23 mouse cellular contexts compared by ENCODE assay signal in genomic region chr14:98035261-98035660, GRCm38 (mm10).
DNase-seq lines count a peak whose midpoint lies in the region; ATAC-seq lines count a peak whose summit lies in the region.
"Had no signal": no experiment of that assay in that cellular context is flagged by ENCODE, and none has a peak within 500 bp of the region (broad histone marks: within the 10 kb centered on the region; RNA-seq: fewer than 3 reads in every experiment).

No protein-coding gene starts in this region.

- H3K9me3 ChIP-seq in heart, embryonic 12.5 days (replicated peaks), result no peaks in the 10 kb centered on the region
- H3K9me3 ChIP-seq in kidney, embryonic 16.5 days (ENCODE audit: low read length), result no peaks in the 10 kb centered on the region
- no peaks in the 10 kb centered on the region for H3K9me3 ChIP-seq in forebrain, embryonic 10.5 days
- no peaks in the 10 kb centered on the region for H3K9me3 ChIP-seq in hindbrain, embryonic 14.5 days (ENCODE audit: control insufficient read depth, low read length)
- H3K9me3 ChIP-seq: forebrain, embryonic 15.5 days; midbrain, embryonic 12.5 days; neural tube, embryonic 12.5 days; stomach, embryonic 15.5 days had no signal

- no peak overlapping the region for H3K4me3 ChIP-seq in heart, embryonic 12.5 days
- no peak overlapping the region for H3K4me3 ChIP-seq in kidney, embryonic 16.5 days (ENCODE audit: low read length)
- H3K4me3 ChIP-seq in forebrain, embryonic 10.5 days, result no peak overlapping the region
- H3K4me3 ChIP-seq in hindbrain, embryonic 14.5 days (replicated peaks; ENCODE audit: low read length), result no peak overlapping the region
- H3K4me3 ChIP-seq: forebrain, embryonic 15.5 days; midbrain, embryonic 12.5 days; neural tube, embryonic 12.5 days; stomach, embryonic 15.5 days had no signal

- H3K27me3 ChIP-seq in heart, embryonic 12.5 days (replicated peaks), result no peaks in the 10 kb centered on the region
- H3K27me3 ChIP-seq in kidney, embryonic 16.5 days (ENCODE audit: insufficient read depth, low read length), result no peaks in the 10 kb centered on the region
- H3K27me3 ChIP-seq in forebrain, embryonic 10.5 days (ENCODE audit: poor library complexity, severe bottlenecking), result no peaks in the 10 kb centered on the region
- no peaks in the 10 kb centered on the region for H3K27me3 ChIP-seq in hindbrain, embryonic 14.5 days (ENCODE audit: control insufficient read depth, insufficient read depth, low read length)
- H3K27me3 ChIP-seq: forebrain, embryonic 15.5 days; midbrain, embryonic 12.5 days; neural tube, embryonic 12.5 days; stomach, embryonic 15.5 days had no signal

- H3K27ac ChIP-seq in heart, embryonic 12.5 days (ENCODE audit: poor library complexity, severe bottlenecking), result no peak overlapping the region
- H3K27ac ChIP-seq in kidney, embryonic 16.5 days (ENCODE audit: low read length), result no peak overlapping the region
- H3K27ac ChIP-seq in forebrain, embryonic 10.5 days, result no peak overlapping the region
- no peak overlapping the region for H3K27ac ChIP-seq in hindbrain, embryonic 14.5 days
- H3K27ac ChIP-seq: forebrain, embryonic 15.5 days; midbrain, embryonic 12.5 days; neural tube, embryonic 12.5 days; stomach, embryonic 15.5 days had no signal

- no peak overlapping the region for H3K4me2 ChIP-seq in heart, embryonic 12.5 days
- H3K4me2 ChIP-seq in kidney, embryonic 16.5 days (replicated peaks; ENCODE audit: low read depth, low read length), result no peak overlapping the region
- H3K4me2 ChIP-seq in hindbrain, embryonic 14.5 days (replicated peaks), result no peak overlapping the region
- H3K4me2 ChIP-seq: forebrain, embryonic 15.5 days; midbrain, embryonic 12.5 days; neural tube, embryonic 12.5 days; stomach, embryonic 15.5 days had no signal

- ATAC-seq in heart, embryonic 12.5 days (ENCODE audit: insufficient number of reproducible peaks, low FRiP score), result no peak
- peak; percentile 88; the same call in 1 of the 2 replicates for ATAC-seq in kidney, embryonic 16.5 days (ENCODE audit: low FRiP score, low TSS enrichment)
- ATAC-seq in hindbrain, embryonic 14.5 days (ENCODE audit: low FRiP score), result no peak
- ATAC-seq: activated CD4-positive, CD25-positive, alpha-beta regulatory T cell, adult 4 months; CD4-positive, CD25-positive, alpha-beta regulatory T cell, adult 4 months; forebrain, embryonic 15.5 days; inflammation-experienced regulatory T-cells, adult 6 months; lung, postnatal 0 days had no signal

- DNase-seq in heart, adult 11 months, result peak; percentile 82
- no peak for DNase-seq in kidney, postnatal 14 days
- DNase-seq in embryo, embryonic 11.5 days (ENCODE audit: low read depth, low spot score), result peak; percentile 35
- peak; percentile 58 for DNase-seq in hindlimb bud, embryonic 11.5 days (ENCODE audit: extremely low spot score, low read depth, low spot score)
- no peak for DNase-seq in forebrain, embryonic 10.5 days (ENCODE audit: extremely low spot score, low spot score)
- DNase-seq in hindbrain, embryonic 14.5 days (ENCODE audit: low spot score), result no peak
- DNase-seq: adrenal gland, postnatal 10 days; cerebellum, adult 9-10 months; kidney, postnatal 4 days; liver; spleen, adult 18-20 months; thymus, adult 2 months had no signal

- H3K4me1 ChIP-seq in heart, embryonic 12.5 days (replicated peaks), result peaks cover 3% of the 10 kb centered on the region; the same call in 1 of the 2 replicates
- H3K4me1 ChIP-seq in kidney, embryonic 16.5 days (ENCODE audit: insufficient read depth, low read length), result peaks cover 12% of the 10 kb centered on the region
- peaks cover 40% of the 10 kb centered on the region for H3K4me1 ChIP-seq in forebrain, embryonic 10.5 days
- no peaks in the 10 kb centered on the region for H3K4me1 ChIP-seq in hindbrain, embryonic 14.5 days (replicated peaks; ENCODE audit: control insufficient read depth, insufficient read depth, low read length)
- H3K4me1 ChIP-seq: forebrain, embryonic 15.5 days; midbrain, embryonic 12.5 days; neural tube, embryonic 12.5 days; stomach, embryonic 15.5 days had no signal

- H3K36me3 ChIP-seq in heart, embryonic 12.5 days, result no peaks in the 10 kb centered on the region
- no peaks in the 10 kb centered on the region for H3K36me3 ChIP-seq in kidney, embryonic 16.5 days (ENCODE audit: insufficient read depth, low read length)
- no peaks in the 10 kb centered on the region for H3K36me3 ChIP-seq in forebrain, embryonic 10.5 days (replicated peaks)
- no peaks in the 10 kb centered on the region for H3K36me3 ChIP-seq in hindbrain, embryonic 14.5 days (replicated peaks; ENCODE audit: control insufficient read depth, insufficient read depth)
- H3K36me3 ChIP-seq: forebrain, embryonic 15.5 days; G1E; midbrain, embryonic 12.5 days; neural tube, embryonic 12.5 days; stomach, embryonic 15.5 days had no signal

- H3K9ac ChIP-seq in heart, embryonic 12.5 days, result no peak overlapping the region
- no peak overlapping the region for H3K9ac ChIP-seq in kidney, embryonic 16.5 days (replicated peaks; ENCODE audit: low read length)
- H3K9ac ChIP-seq in hindbrain, embryonic 14.5 days, result no peak overlapping the region
- H3K9ac ChIP-seq: forebrain, embryonic 15.5 days; midbrain, embryonic 12.5 days; neural tube, embryonic 12.5 days; stomach, embryonic 15.5 days had no signal

- WGBS in heart, embryonic 12.5 days, result 6% methylated on average over 1 of the region's 1 CpGs
- WGBS in kidney, embryonic 16.5 days, result 0% methylated on average over 1 of the region's 1 CpGs
- 0% methylated on average over 1 of the region's 1 CpGs for WGBS in forebrain, embryonic 10.5 days
- WGBS in hindbrain, embryonic 14.5 days, result 3% methylated on average over 1 of the region's 1 CpGs

Comparison
In these comparisons a context has a peak if more than half of its experiments do, and no peak if none do; other contexts are left out.
1. DNase-seq: peak in heart, adult 11 months (single experiment), embryo, embryonic 11.5 days (single experiment) and hindlimb bud, embryonic 11.5 days (single experiment); none in kidney, postnatal 14 days (single experiment), forebrain, embryonic 10.5 days (single experiment) and hindbrain, embryonic 14.5 days (single experiment).